Mouse (Mus musculus) gastrocnemius, postnatal 14 days (tissue): ENCODE measurements around the gene Mageb4. TPM values are rescaled to one million over a fixed set of nuclear protein-coding genes. Genes with fewer than 3 reads are reported as not detected.
"Not testable (repeated sequence)": the region's sequence is repeated elsewhere in the genome, so short reads cannot be mapped to it uniquely, and the experiment has no call there.

Source experiments
- DNase-seq: peaks from one replicate; pipeline ENCODE4 v3.0.0; 2021; ENCODE audit warnings: mixed read lengths
- intact Hi-C: fragments of 180-260 bp; cut with DNase I; formaldehyde crosslinking; loops from one replicate; pipeline ENCODE4 v1.15.1; 2025; ENCODE audit warnings: low total_unique reads
- long read RNA-seq, 2 experiments: library from polyadenylated mRNA; stranded (forward); transcript quantifications; one replicate each; pipeline ENCODE4 v2.0.0; 2021
- total RNA-seq, 2 experiments: library from RNA; stranded (reverse); gene quantifications; 2 replicates each; pipeline ENCODE4 v1.2.3; 2021

The Mageb4 gene
- total RNA-seq = not detected
- long read RNA-seq, experiment 1 = 0 reads
- long read RNA-seq, experiment 2 = 0 reads

DNA sequence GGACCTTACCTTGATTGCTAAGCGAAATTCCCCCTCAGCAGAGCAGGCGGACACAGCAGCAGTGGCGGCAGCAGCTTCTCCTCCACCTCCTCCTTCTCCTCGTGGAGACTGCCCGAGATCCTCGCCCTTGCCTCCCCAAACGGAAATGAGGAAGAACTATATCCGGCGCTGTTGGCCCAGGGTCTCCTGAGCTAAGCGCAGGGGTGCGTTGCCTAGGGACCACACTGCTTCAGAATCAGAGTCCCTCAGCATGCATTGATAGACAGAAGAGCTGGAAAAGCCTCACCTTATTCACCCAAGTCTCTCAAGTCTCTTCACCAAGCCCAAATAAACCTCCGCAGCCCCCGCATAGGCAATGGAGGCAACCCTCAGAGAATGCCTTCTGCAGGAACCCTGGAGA is at the start of gene Mageb4:
Gene Mageb4 (minus strand): TSS at position 101 of the 400 bp plus-strand sequence.
- DNase-seq, intact Hi-C loops: not testable (repeated sequence)

GRCm38 (mm10) chrX:86284597-86284996 is 20.3 kb downstream of the Mageb4 start:
- DNase-seq, intact Hi-C loops: not testable (repeated sequence)

- intact Hi-C loops = not testable (repeated sequence)
Measured at GRCm38 (mm10) chrX:86245950-86246349, 58.9 kb downstream of the Mageb4 start.

DNA sequence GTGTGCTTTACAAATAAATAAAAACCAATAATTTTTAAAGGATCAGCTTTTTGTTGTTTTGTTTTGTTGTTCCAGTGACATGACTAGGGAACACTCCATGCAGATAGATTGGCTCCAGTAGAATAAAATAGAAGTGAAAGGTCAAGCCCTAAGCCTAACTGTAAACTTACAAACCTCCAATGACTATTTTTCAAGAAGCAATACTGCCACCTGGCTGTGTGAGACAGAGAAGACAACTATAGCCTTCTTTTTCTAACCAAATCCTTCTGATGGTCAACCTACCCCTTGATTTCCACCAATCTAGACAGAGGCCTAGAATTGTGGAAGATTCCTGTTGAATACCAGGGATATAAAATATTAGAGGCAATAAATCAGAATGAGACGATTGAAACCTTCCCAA is 67.6 kb downstream of the Mageb4 start:
- no peak for DNase-seq
- intact Hi-C loops = no loop called here

More at GRCm38 (mm10) chrX:86245950-86246349, 58.9 kb downstream of the Mageb4 start:
- not testable (repeated sequence) for DNase-seq

Other genes with a start within 250 kb of the Mageb4 start
- not detected for gene Nr0b1, start 113.3 kb downstream of the Mageb4 start, total RNA-seq